8 mouse cellular contexts compared by ENCODE assay signal in genomic region chr16:32661493-32661921, GRCm38 (mm10). TPM values are rescaled to one million over a fixed set of nuclear protein-coding genes. Genes with fewer than 3 reads are reported as not detected.
DNase-seq lines count a peak whose midpoint lies in the region; ATAC-seq and TF ChIP-seq lines count a peak whose summit lies in the region.

No protein-coding gene starts in this region.

- peak overlapping the region; percentile 5; the same call in 1 of the 2 replicates for H3K27ac ChIP-seq in spleen, adult 2 months (ENCODE audit: insufficient read depth, low read length)

- intact Hi-C loops in gastrocnemius, postnatal 14 days (cut with DNase I; ENCODE audit: low total_unique reads), result no loop called here

- H3K4me3 ChIP-seq in spleen, adult 2 months (ENCODE audit: extremely low read depth, insufficient read depth, insufficient read length), result no peak overlapping the region

- no peak for ATAC-seq in megakaryocyte progenitor cell, adult 5-6 weeks (replicated peaks; ENCODE audit: poor library complexity)

- no peak for TF ChIP-seq CTCF in spleen, adult 2 months (IDR thresholded peaks at IDR 0.05; ENCODE audit: extremely low read depth, insufficient read depth, insufficient read length, insufficient replicate concordance)

- no peaks in the 10 kb centered on the region for H3K27me3 ChIP-seq in spleen, adult 2 months (ENCODE audit: control insufficient read depth, insufficient read depth, low read length)

- H3K4me1 ChIP-seq in spleen, adult 2 months (ENCODE audit: control insufficient read depth, insufficient read depth, insufficient read length), result peaks cover 19% of the 10 kb centered on the region; the same call in 1 of the 2 replicates

- H3K36me3 ChIP-seq in spleen, adult 2 months (ENCODE audit: control insufficient read depth, insufficient read depth, low read length), result no peaks in the 10 kb centered on the region

- DNase-seq in adrenal gland, postnatal 10 days, result peak; percentile 52
- no peak for DNase-seq in adrenal gland, adult 8-10 months
- DNase-seq in spleen, adult 2 months (ENCODE audit: low read depth in 1 of 2, low spot score in 2 of 2), result no peak
- DNase-seq in spleen, adult 18-20 months, result no peak
- DNase-seq in kidney, postnatal 4 days, result peak; percentile 53 to 64
- peak; percentile 73 for DNase-seq in retina, postnatal 1 day
- no peak for DNase-seq in gastrocnemius, postnatal 14 days

- 50% methylated on average over 10 of the region's 10 CpGs for WGBS in spleen, adult 2 months

- no peak for TF ChIP-seq POLR2A in spleen, adult 2 months (IDR thresholded peaks at IDR 0.05; ENCODE audit: low read depth, low read length)

RNA-seq across cellular contexts. Expression of gene Tnk2, which starts 17.8 kb away (rescaled TPM):
- 10 to 100 TPM; 45.1 to 85.2 TPM for total RNA-seq in adrenal gland, postnatal 10 days (2021)
- total RNA-seq in adrenal gland, adult 8-10 months (2022), result 10 to 100 TPM; 33.0 to 66.6 (median 48.3) TPM
- polyA plus RNA-seq in spleen, adult 2 months (2012; rRNA removed), result 109 and 137 TPM in 2 replicates
- total RNA-seq in megakaryocyte progenitor cell, adult 5-6 weeks (2015), result 5.9 and 6.9 TPM in 2 replicates
- total RNA-seq in megakaryocyte progenitor cell, adult 5-6 weeks (2017), result 8.0 and 15.5 TPM in 2 replicates
- 10 to 100 TPM; 34.6 to 42.8 TPM for total RNA-seq in gastrocnemius, postnatal 14 days (2021)

RNA-seq across cellular contexts. Expression of gene Tfrc, which starts 52.8 kb away (rescaled TPM):
- total RNA-seq in adrenal gland, postnatal 10 days (2021), result 100 to 1,000 TPM; 138 to 212 TPM
- 10 to 100 TPM; 17.5 to 46.5 (median 26.6) TPM for total RNA-seq in adrenal gland, adult 8-10 months (2022)
- polyA plus RNA-seq in spleen, adult 2 months (2012; rRNA removed), result 9.4 and 11.9 TPM in 2 replicates
- total RNA-seq in megakaryocyte progenitor cell, adult 5-6 weeks (2015), result 111 and 138 TPM in 2 replicates
- total RNA-seq in megakaryocyte progenitor cell, adult 5-6 weeks (2017), result 110 and 143 TPM in 2 replicates
- total RNA-seq in gastrocnemius, postnatal 14 days (2021), result 100 to 1,000 TPM; 285 to 408 TPM

Comparison
In these comparisons a context has a peak if more than half of its experiments do, and no peak if none do; other contexts are left out.
1. DNase-seq: peak in adrenal gland, postnatal 10 days (single experiment), kidney, postnatal 4 days (2 of 2) and retina, postnatal 1 day (single experiment); none in adrenal gland, adult 8-10 months (single experiment), spleen, adult 2 months (0 of 2), spleen, adult 18-20 months (0 of 2) and gastrocnemius, postnatal 14 days (single experiment).